Mouse (Mus musculus) midbrain, embryonic 15.5 days (tissue): ENCODE data around the gene Tsr1. TPM values are rescaled to one million over a fixed set of nuclear protein-coding genes. Genes with fewer than 3 reads are reported as not detected.

Experiments used
- ATAC-seq: fragments of 200-750 bp; cut with Nextera tagmentation; replicated peaks from 2 replicates; pipeline ENCODE4 v1.8.0; 2017; ENCODE audit warnings: moderate TSS enrichment
- H3K27ac ChIP-seq: fragments of 300-500 bp; sonication (generic); 2 replicates; pipeline ENCODE4 v1.5.1; 2015; ENCODE audit warnings: mild to moderate bottlenecking, inconsistent platforms
- H3K27me3 ChIP-seq: fragments of 300-500 bp; sonication (generic); replicated peaks from 2 replicates; pipeline ENCODE4 v1.6.1; 2015; ENCODE audit warnings: inconsistent platforms
- H3K36me3 ChIP-seq: fragments of 300-500 bp; sonication (generic); replicated peaks from 2 replicates; pipeline ENCODE4 v1.6.1; 2015; ENCODE audit warnings: inconsistent platforms
- H3K4me1 ChIP-seq: fragments of 300-500 bp; sonication (generic); 2 replicates; pipeline ENCODE4 v1.6.1; 2015; ENCODE audit warnings: inconsistent platforms
- H3K4me2 ChIP-seq: fragments of 300-500 bp; sonication (generic); 2 replicates; pipeline ENCODE4 v1.6.1; 2015; ENCODE audit warnings: inconsistent platforms, mild to moderate bottlenecking, moderate library complexity
- H3K4me3 ChIP-seq: fragments of 300-500 bp; sonication (generic); 2 replicates; pipeline ENCODE4 v1.5.1; 2015; ENCODE audit warnings: mild to moderate bottlenecking, inconsistent platforms
- H3K9ac ChIP-seq: fragments of 300-500 bp; sonication (generic); 2 replicates; pipeline ENCODE4 v1.6.1; 2015; ENCODE audit warnings: mild to moderate bottlenecking, inconsistent platforms
- H3K9me3 ChIP-seq: fragments of 300-500 bp; sonication (generic); 2 replicates; pipeline ENCODE4 v1.6.1; 2016; ENCODE audit warnings: inconsistent platforms
- WGBS: fragments of 180-500 bp; shearing (Covaris S2); methylation state at CpG from one replicate; pipeline ENCODE4 v1.1.7; 2015; ENCODE audit warnings: mixed read lengths; 5-methylcytosine and 5-hydroxymethylcytosine counted together
- polyA plus RNA-seq: library from polyadenylated mRNA; unstranded; fragments of >200 nt; fragmentation: Nextera tagmentation; extraction: Ambion mirVana; gene quantifications from 2 replicates; pipeline ENCODE4 v1.2.1, GENCODE M21; 2015

Tsr1 gene
- polyA plus RNA-seq, 1 experiment from 2014 or later = 28.6 TPM

GRCm38 (mm10) chr11:74907850-74908249, 10.0 kb downstream of the Tsr1 start:
- H3K9me3 ChIP-seq = no peaks in the 10 kb centered on the region
- no peak overlapping the region for H3K4me3 ChIP-seq
- no peak overlapping the region for H3K4me2 ChIP-seq
- ATAC-seq = no peak
- H3K36me3 ChIP-seq = peaks cover 65% of the 10 kb centered on the region
- WGBS = 93% methylated on average over 6 of the region's 6 CpGs
- H3K27ac ChIP-seq = no peak overlapping the region
- H3K9ac ChIP-seq = no peak overlapping the region
- no peaks in the 10 kb centered on the region for H3K4me1 ChIP-seq
- no peaks in the 10 kb centered on the region for H3K27me3 ChIP-seq

GRCm38 (mm10) chr11:74908618-74909399, 10.9 kb downstream of the Tsr1 start:
- 89% methylated on average over 12 of the region's 12 CpGs for WGBS
- no peak for ATAC-seq
- H3K36me3 ChIP-seq = peaks cover 56% of the 10 kb centered on the region
- no peak overlapping the region for H3K9ac ChIP-seq
- H3K4me1 ChIP-seq = no peaks in the 10 kb centered on the region
- no peak overlapping the region for H3K4me2 ChIP-seq
- H3K27me3 ChIP-seq = no peaks in the 10 kb centered on the region
- no peak overlapping the region for H3K27ac ChIP-seq
- no peaks in the 10 kb centered on the region for H3K9me3 ChIP-seq
- no peak overlapping the region for H3K4me3 ChIP-seq

GRCm38 (mm10) chr11:74909978-74910377, 12.1 kb downstream of the Tsr1 start:
- Histone ChIP-seq H3K27me3 (no peaks in the 10 kb centered on the region), H3K27ac (no peak overlapping the region), H3K4me3 (no peak overlapping the region), H3K9me3 (no peaks in the 10 kb centered on the region), H3K4me2 (no peak overlapping the region), H3K4me1 (no peaks in the 10 kb centered on the region), H3K9ac (no peak overlapping the region), H3K36me3 (peaks cover 45% of the 10 kb centered on the region)
- 93% methylated on average over 4 of the region's 4 CpGs for WGBS
- no peak for ATAC-seq

- WGBS = 85% methylated on average over 3 of the region's 3 CpGs
- H3K36me3 ChIP-seq = peaks cover 21% of the 10 kb centered on the region
- no peak overlapping the region for H3K27ac ChIP-seq
- no peak for ATAC-seq
- H3K9me3 ChIP-seq = no peaks in the 10 kb centered on the region
- H3K9ac ChIP-seq = no peak overlapping the region
- no peak overlapping the region for H3K4me3 ChIP-seq
- no peak overlapping the region for H3K4me2 ChIP-seq
- H3K4me1 ChIP-seq = no peaks in the 10 kb centered on the region
- no peaks in the 10 kb centered on the region for H3K27me3 ChIP-seq
These were observed 14.6 kb downstream of the Tsr1 start for GRCm38 (mm10) chr11:74912492-74912891.

DNA sequence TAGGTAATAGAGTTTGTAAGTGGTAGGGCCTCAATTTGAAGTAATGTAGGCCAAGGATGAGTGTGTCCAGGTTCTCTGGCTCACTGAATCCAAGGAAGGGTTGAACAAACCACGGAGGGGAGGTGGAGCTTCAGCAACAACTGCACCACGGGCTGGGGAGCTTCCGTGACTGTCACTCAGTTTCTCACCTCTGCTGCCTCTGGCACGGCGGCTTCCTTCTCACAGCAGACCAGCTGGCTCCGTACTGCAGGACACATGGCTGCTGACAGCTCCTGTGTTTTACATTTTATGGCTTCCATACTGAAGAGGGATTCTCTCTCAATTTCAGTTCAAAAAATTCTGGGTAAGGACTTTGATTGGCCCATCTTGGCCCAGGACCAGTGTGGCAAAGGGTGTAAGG, 21.4 kb downstream of the Tsr1 start:
- H3K4me1 ChIP-seq = peaks cover 5% of the 10 kb centered on the region
- H3K9ac ChIP-seq = no peak overlapping the region
- no peak overlapping the region for H3K27ac ChIP-seq
- H3K27me3 ChIP-seq = no peaks in the 10 kb centered on the region
- no peak overlapping the region for H3K4me2 ChIP-seq
- no peak for ATAC-seq
- H3K9me3 ChIP-seq = no peaks in the 10 kb centered on the region
- H3K36me3 ChIP-seq = peaks cover 13% of the 10 kb centered on the region; the same call in 1 of the 2 replicates
- no peak overlapping the region for H3K4me3 ChIP-seq
- 90% methylated on average over 6 of the region's 6 CpGs for WGBS

DNA sequence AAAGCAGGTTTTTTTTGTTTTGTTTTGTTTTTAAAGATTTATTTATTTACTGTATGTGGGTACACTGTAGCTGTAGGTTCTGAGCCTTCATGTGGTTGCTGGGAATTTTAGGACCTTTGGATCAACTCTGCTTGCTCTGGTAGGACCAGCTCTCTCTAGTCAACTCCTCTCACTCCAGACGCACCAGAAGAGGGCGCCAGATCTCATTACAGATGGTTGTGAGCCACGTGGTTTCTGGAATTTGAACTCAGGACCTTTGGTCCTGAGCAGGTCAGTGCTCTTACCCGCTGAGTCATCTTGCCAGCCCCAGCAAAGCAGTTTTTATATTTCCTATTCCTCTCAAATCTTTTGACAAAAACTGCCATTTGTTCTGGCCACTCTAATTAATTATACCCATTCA, 26.3 kb downstream of the Tsr1 start:
- Histone ChIP-seq H3K27ac (no peak overlapping the region), H3K9ac (no peak overlapping the region), H3K36me3 (peaks cover 3% of the 10 kb centered on the region; the same call in 1 of the 2 replicates), H3K27me3 (no peaks in the 10 kb centered on the region), H3K9me3 (no peaks in the 10 kb centered on the region), H3K4me3 (no peak overlapping the region), H3K4me2 (no peak overlapping the region), H3K4me1 (peaks cover 25% of the 10 kb centered on the region)
- ATAC-seq = no peak
- WGBS = 61% methylated on average over 4 of the region's 4 CpGs

DNA sequence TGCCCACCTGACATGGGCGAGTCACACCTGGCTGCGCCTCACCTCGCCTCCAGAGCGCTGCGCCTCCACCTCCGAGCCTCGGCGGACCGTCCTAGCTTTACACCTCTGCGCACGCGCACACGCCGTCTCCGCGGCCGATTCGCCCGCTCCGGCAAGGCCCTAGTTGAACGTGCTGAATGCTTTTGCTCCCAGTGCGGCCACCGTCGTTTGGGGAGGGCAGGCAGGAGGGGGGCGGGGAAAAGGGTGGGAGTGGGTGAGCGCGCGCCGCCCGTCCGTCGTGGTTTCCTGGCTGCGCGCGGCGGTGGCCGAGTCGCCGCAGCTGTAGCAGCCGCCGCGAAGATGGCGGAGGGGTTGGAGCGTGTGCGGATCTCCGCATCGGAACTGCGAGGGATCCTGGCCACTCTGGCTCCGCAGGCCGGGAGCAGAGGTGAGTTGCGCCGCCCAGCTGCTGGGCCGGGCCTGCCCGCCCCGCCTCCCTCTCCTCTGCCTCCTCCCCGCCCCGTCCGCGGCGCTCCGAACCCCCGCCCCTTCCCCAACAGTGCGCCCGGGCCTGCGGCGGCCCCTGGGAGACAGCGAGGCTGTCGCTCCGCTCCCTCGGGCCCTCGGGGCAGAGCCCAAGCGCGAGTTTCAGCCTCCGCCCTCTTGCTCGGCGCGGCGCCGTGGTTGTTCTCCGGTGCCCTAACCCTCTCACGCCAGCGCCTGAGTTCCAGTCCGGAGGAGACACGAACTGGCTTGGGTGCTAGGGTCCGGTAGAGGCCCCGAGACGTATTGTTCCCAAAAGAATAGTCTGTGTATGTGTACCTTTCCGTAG, 27.9 kb downstream of the Tsr1 start, which contains the start of the genes Smg6 and Srr:
Gene Smg6 (plus strand): TSS at position 247 of the 811 bp plus-strand sequence.
Gene Srr (minus strand): TSS at position 372 of the 811 bp plus-strand sequence.
- H3K27ac ChIP-seq = peak within 1 kb of the TSS; percentile 97
- WGBS = under 1% methylated on average over 83 of the region's 88 CpGs
- peaks cover 25% of the 10 kb centered on the region for H3K4me1 ChIP-seq
- peak within 1 kb of the TSS; percentile 58 for H3K4me2 ChIP-seq
- H3K36me3 ChIP-seq = no peaks in the 10 kb centered on the region
- ATAC-seq = peak; percentile 96
- no peaks in the 10 kb centered on the region for H3K27me3 ChIP-seq
- H3K4me3 ChIP-seq = peak within 1 kb of the TSS; percentile 76
- no peaks in the 10 kb centered on the region for H3K9me3 ChIP-seq
- H3K9ac ChIP-seq = peak within 1 kb of the TSS; percentile 84

DNA sequence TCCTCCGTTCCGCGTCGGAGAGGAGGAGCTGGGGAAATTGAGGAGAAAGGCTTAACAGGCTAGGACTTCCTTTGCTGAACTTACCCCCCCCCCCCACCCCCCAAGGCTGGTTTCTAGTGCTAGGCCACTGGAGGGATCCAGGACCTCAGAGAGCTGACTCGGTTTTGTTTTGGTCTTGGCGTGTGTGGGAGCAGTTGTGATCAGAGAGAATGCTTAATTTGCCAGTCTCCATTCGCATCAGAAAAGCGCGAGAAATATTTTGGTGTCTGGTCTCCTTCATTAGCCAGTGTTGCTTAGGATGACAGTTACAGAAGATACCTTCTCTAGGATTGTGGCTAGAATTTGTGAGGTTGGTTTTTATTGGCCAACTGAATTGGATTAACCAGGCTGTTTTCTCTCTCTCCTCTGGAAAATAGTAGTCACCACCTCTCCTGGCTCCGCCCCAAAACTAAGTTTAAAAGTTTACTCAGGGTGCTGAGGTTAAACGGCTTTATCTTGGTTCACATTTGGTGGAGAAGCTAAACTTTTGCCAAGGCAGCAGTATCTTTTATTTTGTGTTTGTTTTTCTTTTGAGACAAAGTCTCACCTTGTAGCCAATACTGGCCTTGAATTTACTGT, 28.6 kb downstream of the Tsr1 start:
- Histone ChIP-seq H3K27ac (peak overlapping the region; percentile 97), H3K9ac (peak overlapping the region; percentile 84), H3K27me3 (no peaks in the 10 kb centered on the region), H3K9me3 (no peaks in the 10 kb centered on the region), H3K4me3 (peak overlapping the region; percentile 76), H3K4me2 (peak overlapping the region; percentile 58), H3K36me3 (no peaks in the 10 kb centered on the region), H3K4me1 (peaks cover 25% of the 10 kb centered on the region)
- peak; percentile 24; the same call in 1 of the 2 replicates for ATAC-seq
- WGBS = 6% methylated on average over 11 of the region's 11 CpGs

GRCm38 (mm10) chr11:74927236-74927725, 29.4 kb downstream of the Tsr1 start:
- no peaks in the 10 kb centered on the region for H3K27me3 ChIP-seq
- H3K9ac ChIP-seq = no peak overlapping the region
- no peak overlapping the region for H3K27ac ChIP-seq
- no peak overlapping the region; the same call in 1 of the 2 replicates for H3K4me2 ChIP-seq
- 0 out of 2 replicates have a peak, but pooled peaks cover 3% of the 10 kb centered on the region for H3K36me3 ChIP-seq
- ATAC-seq = no peak
- H3K4me1 ChIP-seq = peaks cover 25% of the 10 kb centered on the region
- H3K9me3 ChIP-seq = no peaks in the 10 kb centered on the region
- no peak overlapping the region for H3K4me3 ChIP-seq
- 94% methylated on average over 2 of the region's 2 CpGs for WGBS

DNA sequence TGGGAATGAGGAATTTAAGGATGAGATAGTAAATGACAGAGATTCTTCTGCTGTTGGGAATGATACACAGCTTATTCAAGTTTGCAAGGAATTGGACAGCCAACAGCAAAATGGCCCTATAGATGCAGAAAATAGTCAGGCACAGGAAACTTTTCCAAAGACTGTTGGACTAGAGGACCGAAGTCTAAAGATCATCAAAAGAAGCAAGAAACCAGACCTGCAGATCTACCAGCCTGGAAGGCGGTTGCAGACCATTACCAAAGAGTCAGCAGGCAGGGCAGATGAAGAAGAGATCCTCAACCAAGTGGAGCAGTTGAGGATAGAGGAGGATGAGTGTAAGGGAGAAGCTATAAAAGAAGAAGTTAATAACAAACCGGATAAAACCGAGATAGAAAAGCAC, 31.2 kb downstream of the Tsr1 start:
- ATAC-seq = no peak
- WGBS = 94% methylated on average over 4 of the region's 4 CpGs
- Histone ChIP-seq H3K4me1 (peaks cover 22% of the 10 kb centered on the region), H3K27ac (no peak overlapping the region), H3K4me2 (no peak overlapping the region), H3K9me3 (no peaks in the 10 kb centered on the region), H3K27me3 (no peaks in the 10 kb centered on the region), H3K36me3 (peaks cover 17% of the 10 kb centered on the region; the same call in 1 of the 2 replicates), H3K4me3 (no peak overlapping the region), H3K9ac (no peak overlapping the region)

- no peak overlapping the region for H3K9ac ChIP-seq
- peaks cover 13% of the 10 kb centered on the region for H3K4me1 ChIP-seq
- 94% methylated on average over 7 of the region's 7 CpGs for WGBS
- H3K4me3 ChIP-seq = no peak overlapping the region
- no peak overlapping the region for H3K27ac ChIP-seq
- H3K36me3 ChIP-seq = peaks cover 27% of the 10 kb centered on the region; the same call in 1 of the 2 replicates
- no peak for ATAC-seq
- H3K27me3 ChIP-seq = no peaks in the 10 kb centered on the region
- no peak overlapping the region for H3K4me2 ChIP-seq
- H3K9me3 ChIP-seq = no peaks in the 10 kb centered on the region
These were observed 32.5 kb downstream of the Tsr1 start for GRCm38 (mm10) chr11:74930391-74930790.

DNA sequence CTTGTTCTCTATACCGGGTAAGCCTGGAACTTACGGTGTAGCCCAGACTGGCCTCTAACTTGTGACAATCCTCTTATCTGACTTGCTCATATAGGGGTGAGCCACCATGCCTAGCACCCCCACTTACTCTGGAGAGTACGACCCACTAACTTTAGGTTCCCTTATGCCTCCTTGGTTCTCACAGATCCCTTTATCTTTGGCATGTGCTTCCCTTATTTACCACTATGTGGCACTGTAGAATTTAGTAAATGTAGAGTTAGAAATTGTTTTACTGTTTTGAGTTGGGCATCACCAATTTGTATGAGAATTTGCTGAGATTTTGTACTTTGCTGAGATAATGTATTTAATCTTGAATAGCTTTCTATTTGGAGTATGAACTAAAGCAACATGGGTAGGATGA, 48.5 kb downstream of the Tsr1 start:
- Histone ChIP-seq H3K4me2 (no peak overlapping the region), H3K4me1 (no peaks in the 10 kb centered on the region), H3K9me3 (no peaks in the 10 kb centered on the region), H3K27ac (no peak overlapping the region), H3K27me3 (no peaks in the 10 kb centered on the region), H3K9ac (no peak overlapping the region), H3K36me3 (peaks cover 5% of the 10 kb centered on the region; the same call in 1 of the 2 replicates), H3K4me3 (no peak overlapping the region)
- ATAC-seq = no peak; the same call in 1 of the 2 replicates
- WGBS = 83% methylated on average over 3 of the region's 3 CpGs
